Mouse (Mus musculus) liver, adult 2 months (tissue): ENCODE data around the gene Tmprss4.

ENCODE experiments used
- CTCF ChIP-seq: fragments of 200-500 bp; IDR thresholded peaks from 2 replicates; pipeline ENCODE4 v1.5.1; 2011; ENCODE audit warnings: low read depth, low read length, control low read depth
- POLR2A ChIP-seq: fragments of 200-500 bp; IDR thresholded peaks from 2 replicates; pipeline ENCODE4 v1.6.1; 2011; ENCODE audit warnings: low read length, control low read depth; ENCODE audit not compliant: insufficient read depth; ENCODE audit errors: extremely low read depth

DNA sequence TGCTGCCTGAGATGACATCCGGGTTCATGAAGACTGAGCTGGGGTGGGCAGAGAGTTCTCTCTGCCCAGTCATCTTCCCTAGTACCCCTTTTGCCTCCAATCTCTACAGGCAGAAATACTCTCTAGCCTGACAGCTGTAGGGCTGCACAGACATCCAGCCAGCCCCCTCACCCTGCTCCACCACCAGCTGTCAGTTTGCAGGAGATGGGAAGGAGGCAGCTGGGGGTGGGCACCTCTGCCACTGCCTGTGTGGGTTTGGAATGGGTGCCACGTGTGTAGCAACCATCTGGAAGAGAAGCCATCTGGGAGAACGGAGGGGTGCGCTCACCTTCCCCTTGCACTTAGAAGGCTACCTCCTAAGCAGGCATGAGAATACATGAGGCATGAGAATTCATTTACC lies 18.6 kb downstream of the Tmprss4 start:
- no peak for TF ChIP-seq POLR2A
- TF ChIP-seq CTCF = no peak
